Mouse (Mus musculus) spleen, adult 2 months (tissue): ENCODE data around the gene Rec8.

Experiments used
- CTCF ChIP-seq: fragments of 200-500 bp; IDR thresholded peaks from 2 replicates; pipeline ENCODE4 v1.5.1; 2011; ENCODE audit warnings: mild to moderate bottlenecking, inconsistent platforms; ENCODE audit not compliant: insufficient read depth, insufficient read length, insufficient replicate concordance; ENCODE audit errors: extremely low read depth
- POLR2A ChIP-seq: fragments of 200-500 bp; IDR thresholded peaks from 2 replicates; pipeline ENCODE4 v1.6.1; 2011; ENCODE audit warnings: low read depth, low read length, inconsistent platforms

GRCm38 (mm10) chr14:55576376-55576775 lies 41.5 kb upstream of the Rec8 start:
- TF ChIP-seq CTCF, result no peak
- TF ChIP-seq POLR2A, result no peak
